Mouse (Mus musculus) midbrain, embryonic 11.5 days (tissue): ENCODE measurements around the gene Igfbp1. TPM values are rescaled to one million over a fixed set of nuclear protein-coding genes. Genes with fewer than 3 reads are reported as not detected.

Source experiments
- ATAC-seq: fragments of 200-750 bp; cut with Nextera tagmentation; 2 replicates; pipeline ENCODE4 v1.8.0; 2017; ENCODE audit warnings: moderate TSS enrichment, moderate library complexity; ENCODE audit not compliant: low FRiP score
- DNase-seq: peaks from one replicate; pipeline ENCODE4 v3.0.0; 2015; ENCODE audit warnings: low spot score; ENCODE audit errors: missing footprints
- H3K27ac ChIP-seq: fragments of 300-500 bp; sonication (generic); 2 replicates; pipeline ENCODE4 v1.5.1; 2014; ENCODE audit warnings: low read depth, low read length
- H3K27me3 ChIP-seq: fragments of 300-500 bp; sonication (generic); 2 replicates; pipeline ENCODE4 v1.6.1; 2014; ENCODE audit warnings: mild to moderate bottlenecking, low read length, moderate library complexity, mixed read lengths; ENCODE audit not compliant: control insufficient read depth, insufficient read depth
- H3K36me3 ChIP-seq: fragments of 300-500 bp; sonication (generic); 2 replicates; pipeline ENCODE4 v1.6.1; 2014; ENCODE audit warnings: mild to moderate bottlenecking, low read length, moderate library complexity, mixed read lengths; ENCODE audit not compliant: control insufficient read depth, insufficient read depth
- H3K4me1 ChIP-seq: fragments of 300-500 bp; sonication (generic); 2 replicates; pipeline ENCODE4 v1.6.1; 2014; ENCODE audit warnings: low read length; ENCODE audit not compliant: control insufficient read depth, insufficient read depth
- H3K4me2 ChIP-seq: fragments of 300-500 bp; sonication (generic); 2 replicates; pipeline ENCODE4 v1.6.1; 2014; ENCODE audit warnings: mild to moderate bottlenecking, moderate library complexity
- H3K4me3 ChIP-seq: fragments of 300-500 bp; sonication (generic); 2 replicates; pipeline ENCODE4 v1.5.1; 2014; ENCODE audit warnings: low read depth, low read length
- H3K9ac ChIP-seq: fragments of 300-500 bp; sonication (generic); 2 replicates; pipeline ENCODE4 v1.6.1; 2014; ENCODE audit warnings: low read length
- H3K9me3 ChIP-seq: fragments of 300-500 bp; sonication (generic); 2 replicates; pipeline ENCODE4 v1.6.1; 2016; ENCODE audit warnings: low read length; ENCODE audit not compliant: control insufficient read depth
- WGBS: fragments of 180-500 bp; shearing (Covaris S2); extraction: QIAGEN DNeasy Blood & Tissue Kit; methylation state at CpG from one replicate; pipeline ENCODE4 v1.1.7; 2014; 5-methylcytosine and 5-hydroxymethylcytosine counted together
- polyA plus RNA-seq: library from polyadenylated mRNA; unstranded; fragments of >200 nt; fragmentation: Nextera tagmentation; extraction: Ambion mirVana; gene quantifications from 2 replicates; pipeline ENCODE4 v1.2.1, GENCODE M21; 2014

The Igfbp1 gene
- polyA plus RNA-seq, 1 experiment from 2014 or later = 0.14 TPM

DNA sequence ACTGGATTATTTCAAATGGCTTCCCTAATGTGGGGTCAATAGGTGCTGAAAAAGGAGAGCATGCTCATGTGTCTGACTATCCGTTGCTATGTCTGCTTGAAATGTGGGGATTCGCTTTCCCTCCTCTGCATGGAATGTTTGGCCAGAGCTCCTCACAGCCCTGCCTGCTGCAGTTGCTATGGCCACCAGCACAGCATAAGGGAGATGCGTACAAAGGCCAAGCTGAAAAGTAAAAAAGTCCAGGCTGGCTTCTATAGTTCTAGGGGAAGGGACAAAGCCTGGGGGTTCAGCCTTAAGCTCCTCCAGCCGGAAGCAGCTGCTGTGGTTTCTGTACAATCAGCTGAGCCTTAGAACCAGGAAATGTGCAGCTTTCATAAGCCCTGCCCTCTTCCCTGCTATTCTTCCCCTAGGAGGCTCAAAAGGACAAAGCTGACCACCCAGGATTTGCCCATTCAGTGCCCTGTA is 36.9 kb upstream of the Igfbp1 start:
- WGBS = 25% methylated on average over 4 of the region's 4 CpGs
- no peaks in the 10 kb centered on the region for H3K27me3 ChIP-seq
- no peak overlapping the region for H3K9ac ChIP-seq
- no peak overlapping the region for H3K4me2 ChIP-seq
- H3K4me1 ChIP-seq = peaks cover 10% of the 10 kb centered on the region
- peak overlapping the region; percentile 59 for H3K27ac ChIP-seq
- no peaks in the 10 kb centered on the region for H3K36me3 ChIP-seq
- no peaks in the 10 kb centered on the region for H3K9me3 ChIP-seq
- ATAC-seq (peak; percentile 84), DNase-seq (peak; percentile 89)
- no peak overlapping the region for H3K4me3 ChIP-seq

DNA sequence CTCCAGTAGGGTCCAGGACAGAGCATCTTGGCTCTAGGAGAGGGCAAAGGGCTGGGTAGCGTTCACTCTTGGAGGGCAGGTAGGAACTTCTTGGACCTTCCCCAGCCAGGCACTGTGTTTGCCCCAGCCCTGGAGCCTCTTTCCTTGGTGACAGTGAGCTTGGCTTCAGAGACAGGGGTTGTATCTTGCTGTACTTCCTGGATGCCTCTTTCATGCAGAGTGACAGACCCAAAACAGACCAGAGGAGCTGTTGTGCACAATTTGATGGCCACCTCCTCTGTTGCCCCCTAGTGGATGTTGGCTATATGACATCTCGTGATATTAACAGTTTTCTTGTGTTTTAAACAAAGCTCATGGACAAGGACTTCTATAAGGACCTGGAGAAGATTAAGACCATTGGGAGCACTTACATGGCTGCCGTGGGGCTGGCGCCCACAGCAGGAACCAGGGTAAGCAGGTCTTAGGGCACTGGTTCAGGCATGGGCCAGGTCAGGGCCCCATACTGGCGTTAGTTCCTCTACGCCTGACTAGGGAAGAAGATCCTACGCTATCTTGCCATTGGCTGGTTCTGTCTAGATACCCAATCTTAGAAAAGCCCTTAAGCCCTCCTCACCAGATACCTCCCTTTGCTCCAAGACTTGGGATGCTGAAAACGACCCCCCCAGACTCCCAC is 35.9 kb upstream of the Igfbp1 start:
- no peaks in the 10 kb centered on the region for H3K36me3 ChIP-seq
- H3K4me3 ChIP-seq = no peak overlapping the region
- ATAC-seq = peak; percentile 47
- peak; percentile 90 for DNase-seq
- no peaks in the 10 kb centered on the region for H3K27me3 ChIP-seq
- WGBS = 83% methylated on average over 8 of the region's 8 CpGs
- no peak overlapping the region; the same call in 1 of the 2 replicates for H3K27ac ChIP-seq
- H3K9me3 ChIP-seq = no peaks in the 10 kb centered on the region
- H3K4me1 ChIP-seq = peaks cover 10% of the 10 kb centered on the region
- H3K9ac ChIP-seq = no peak overlapping the region
- H3K4me2 ChIP-seq = no peak overlapping the region

DNA sequence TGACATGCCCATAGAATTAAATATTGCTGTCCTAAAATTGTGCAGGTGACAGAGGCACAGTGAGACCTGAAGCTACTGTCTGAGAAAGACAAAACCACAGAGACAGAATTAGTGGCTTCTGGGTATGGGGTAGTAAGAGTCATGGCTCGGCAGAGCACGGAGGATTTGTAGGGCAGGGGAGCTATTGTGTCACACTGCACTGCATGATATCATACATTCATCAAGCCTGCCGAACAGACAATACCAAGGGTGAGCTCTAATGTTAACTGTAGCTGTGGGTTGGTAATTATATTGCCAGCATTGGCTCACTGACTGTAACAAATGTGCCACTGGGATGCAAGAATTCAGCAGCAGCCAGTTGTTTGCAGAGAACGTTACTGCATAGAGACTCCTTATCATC is 33.2 kb upstream of the Igfbp1 start:
- H3K4me3 ChIP-seq = no peak overlapping the region
- H3K9me3 ChIP-seq = no peaks in the 10 kb centered on the region
- H3K4me1 ChIP-seq = peaks cover 10% of the 10 kb centered on the region
- ATAC-seq (no peak), DNase-seq (no peak)
- no peaks in the 10 kb centered on the region for H3K27me3 ChIP-seq
- H3K9ac ChIP-seq = no peak overlapping the region
- 67% methylated on average over 4 of the region's 4 CpGs for WGBS
- no peak overlapping the region for H3K4me2 ChIP-seq
- H3K27ac ChIP-seq = no peak overlapping the region
- no peaks in the 10 kb centered on the region for H3K36me3 ChIP-seq

DNA sequence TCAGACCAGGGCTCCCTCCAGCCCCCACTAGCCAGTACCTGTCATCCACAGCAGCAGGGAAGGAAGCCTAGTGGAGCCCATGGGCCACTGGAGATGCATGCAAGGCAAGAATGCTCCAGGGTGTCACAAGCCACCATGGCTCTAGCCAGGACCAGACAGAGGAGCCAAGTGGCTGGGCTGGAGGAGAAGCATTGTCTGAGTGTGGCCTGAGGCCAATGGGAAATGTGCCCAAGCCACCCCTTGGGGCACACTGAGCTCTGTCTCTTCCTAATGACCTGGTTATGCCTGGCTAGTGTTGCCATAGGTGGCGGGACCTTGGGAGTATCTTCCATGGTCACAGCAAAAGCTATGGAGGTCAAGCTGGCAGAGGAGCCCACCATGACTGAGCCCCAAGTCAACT is 27.9 kb upstream of the Igfbp1 start:
- H3K9ac ChIP-seq = no peak overlapping the region
- H3K4me3 ChIP-seq = no peak overlapping the region
- no peak; the same call in 1 of the 2 replicates for ATAC-seq
- no peaks in the 10 kb centered on the region for H3K27me3 ChIP-seq
- H3K27ac ChIP-seq = no peak overlapping the region
- no peak for DNase-seq
- no peaks in the 10 kb centered on the region for H3K4me1 ChIP-seq
- WGBS = 100% methylated on average over 1 of the region's 1 CpGs
- no peaks in the 10 kb centered on the region for H3K9me3 ChIP-seq
- H3K4me2 ChIP-seq = no peak overlapping the region
- H3K36me3 ChIP-seq = no peaks in the 10 kb centered on the region

DNA sequence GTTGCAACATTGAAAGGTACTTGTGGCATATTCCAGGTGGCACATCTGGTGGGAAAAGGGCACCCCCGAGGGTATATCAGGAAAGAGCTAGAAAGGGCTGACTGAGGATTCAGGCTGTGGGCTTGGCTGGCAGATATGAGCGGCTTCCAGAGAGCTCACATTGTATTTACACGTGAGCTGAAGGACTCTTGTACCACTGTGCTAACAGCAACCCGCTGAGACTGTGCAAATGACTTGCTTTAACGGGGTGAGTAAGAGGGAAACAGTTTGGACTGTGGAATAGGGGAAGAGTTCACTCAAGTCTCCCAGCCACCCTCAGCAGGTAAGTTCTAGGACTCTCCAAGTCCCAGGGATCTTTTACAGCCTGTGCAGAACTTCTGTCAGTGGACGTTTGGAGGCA is 23.9 kb upstream of the Igfbp1 start:
- Histone ChIP-seq H3K27ac (no peak overlapping the region), H3K4me1 (no peaks in the 10 kb centered on the region), H3K9me3 (no peaks in the 10 kb centered on the region), H3K9ac (no peak overlapping the region), H3K4me2 (no peak overlapping the region), H3K36me3 (no peaks in the 10 kb centered on the region), H3K4me3 (no peak overlapping the region), H3K27me3 (no peaks in the 10 kb centered on the region)
- DNase-seq (no peak), ATAC-seq (no peak)
- 81% methylated on average over 6 of the region's 6 CpGs for WGBS

DNA sequence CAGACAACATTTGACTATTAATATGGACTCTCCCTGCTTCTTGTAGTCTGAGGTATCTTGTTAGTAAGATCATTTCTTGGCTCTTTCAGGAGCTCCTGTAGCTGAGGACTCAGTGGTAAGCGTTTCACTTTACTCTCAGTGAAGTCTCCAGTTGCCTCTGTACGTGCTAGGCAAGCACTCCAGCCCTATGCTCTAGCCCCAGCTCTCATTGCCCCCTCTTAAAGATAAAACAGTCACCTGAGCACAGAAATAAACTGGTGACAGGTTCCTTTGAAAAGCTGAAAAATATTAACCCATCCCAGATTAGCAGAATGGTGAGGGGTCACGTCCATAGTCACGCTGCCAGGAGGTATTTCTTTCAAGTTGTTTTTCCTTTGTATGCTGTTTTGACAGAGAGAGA is 18.9 kb upstream of the Igfbp1 start:
- no peak overlapping the region for H3K9ac ChIP-seq
- peaks cover 13% of the 10 kb centered on the region for H3K4me1 ChIP-seq
- WGBS = 81% methylated on average over 4 of the region's 4 CpGs
- H3K27me3 ChIP-seq = no peaks in the 10 kb centered on the region
- H3K9me3 ChIP-seq = no peaks in the 10 kb centered on the region
- peak; percentile 26 for DNase-seq
- ATAC-seq = no peak
- H3K36me3 ChIP-seq = no peaks in the 10 kb centered on the region
- no peak overlapping the region for H3K4me3 ChIP-seq
- H3K27ac ChIP-seq = no peak overlapping the region
- H3K4me2 ChIP-seq = no peak overlapping the region

DNA sequence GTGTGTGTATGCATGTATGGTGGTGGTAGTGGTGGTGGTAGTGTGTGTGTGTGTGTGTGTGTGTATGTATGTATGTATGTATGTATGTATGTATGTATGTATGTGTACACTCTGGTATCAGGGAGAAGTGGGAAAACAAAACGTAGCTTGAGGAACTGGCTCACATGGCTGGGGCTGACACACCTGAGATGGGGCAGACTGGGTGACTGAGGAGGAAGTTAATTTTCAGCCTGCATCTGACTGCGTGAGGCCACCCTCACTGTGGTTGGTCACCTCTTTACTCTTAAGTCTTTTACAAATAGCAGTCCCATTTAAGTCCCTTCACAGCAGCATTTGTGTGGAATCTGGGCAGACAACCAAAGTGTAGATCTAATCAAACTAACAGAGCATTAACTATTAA is 18.3 kb upstream of the Igfbp1 start:
- Histone ChIP-seq H3K36me3 (no peaks in the 10 kb centered on the region), H3K4me2 (no peak overlapping the region), H3K27me3 (no peaks in the 10 kb centered on the region), H3K4me3 (no peak overlapping the region), H3K9ac (no peak overlapping the region), H3K27ac (no peak overlapping the region), H3K4me1 (peaks cover 13% of the 10 kb centered on the region), H3K9me3 (no peaks in the 10 kb centered on the region)
- ATAC-seq (no peak), DNase-seq (peak; percentile 37)
- 91% methylated on average over 2 of the region's 2 CpGs for WGBS

DNA sequence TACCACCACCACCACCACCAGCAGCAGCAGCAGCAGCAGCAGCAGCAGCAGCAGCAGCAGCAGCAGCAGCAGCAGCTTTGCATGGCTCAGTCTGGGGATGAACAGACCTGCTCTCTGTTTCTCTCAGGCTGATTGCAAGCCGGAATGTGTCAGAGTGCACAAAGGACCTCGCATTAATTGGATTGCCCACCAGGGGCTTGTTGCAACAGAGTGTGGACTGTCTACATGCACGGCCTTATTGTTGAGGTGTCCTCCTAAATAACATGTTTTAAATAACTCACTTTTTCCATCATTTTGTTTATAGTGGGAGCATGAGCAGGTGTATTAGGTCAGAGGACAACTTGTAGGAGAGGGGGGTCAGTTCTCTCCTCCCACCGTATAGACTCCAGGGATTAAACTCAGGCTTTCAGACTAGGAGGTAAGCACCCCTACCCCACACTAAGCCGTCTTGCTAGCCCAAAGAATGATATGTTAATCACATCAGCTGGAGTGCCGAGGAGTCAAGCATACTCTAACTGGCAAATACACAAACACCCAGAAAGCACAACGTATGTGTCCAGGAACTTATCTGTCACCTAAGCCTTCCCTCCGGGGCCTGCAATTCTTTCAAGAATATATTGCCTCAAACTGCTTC is 15.1 kb upstream of the Igfbp1 start:
- no peak overlapping the region; the same call in 1 of the 2 replicates for H3K27ac ChIP-seq
- ATAC-seq (peak; percentile 87), DNase-seq (peak; percentile 92)
- H3K4me3 ChIP-seq = no peak overlapping the region
- H3K36me3 ChIP-seq = no peaks in the 10 kb centered on the region
- H3K4me2 ChIP-seq = 0 out of 2 replicates have a peak overlapping the region, but pooled peaks have one; percentile 9
- H3K9ac ChIP-seq = no peak overlapping the region
- H3K4me1 ChIP-seq = peaks cover 13% of the 10 kb centered on the region
- no peaks in the 10 kb centered on the region for H3K27me3 ChIP-seq
- H3K9me3 ChIP-seq = no peaks in the 10 kb centered on the region
- WGBS = 9% methylated on average over 8 of the region's 8 CpGs

DNA sequence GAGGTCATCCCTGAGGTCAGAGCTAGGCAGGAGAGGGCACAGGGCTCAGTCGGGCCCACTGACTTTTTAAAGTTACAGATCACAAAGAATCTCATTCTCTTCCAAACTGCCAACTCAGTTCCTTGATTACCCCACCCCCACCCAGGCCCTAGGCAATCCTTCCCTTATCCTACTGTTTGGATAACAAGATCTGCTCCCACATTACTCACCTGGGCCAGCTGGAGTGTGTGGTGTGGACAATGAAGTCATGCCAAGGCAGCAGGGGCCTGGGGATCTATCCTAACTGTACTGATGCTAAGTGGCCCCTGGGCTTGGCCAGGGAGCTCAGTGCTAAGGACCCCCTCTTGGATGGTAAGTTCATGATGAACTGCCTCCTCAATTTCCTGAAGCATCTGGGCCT is 13.2 kb upstream of the Igfbp1 start:
- peaks cover 13% of the 10 kb centered on the region for H3K4me1 ChIP-seq

More for the DNA sequence above, 13.2 kb upstream of the Igfbp1 start:
- Histone ChIP-seq H3K27ac (no peak overlapping the region), H3K4me3 (no peak overlapping the region), H3K27me3 (no peaks in the 10 kb centered on the region), H3K36me3 (no peaks in the 10 kb centered on the region), H3K4me2 (no peak overlapping the region), H3K9ac (no peak overlapping the region), H3K9me3 (no peaks in the 10 kb centered on the region)
- WGBS = 29% methylated on average over 1 of the region's 1 CpGs
- no peak for DNase-seq
- ATAC-seq = no peak
